Mouse (Mus musculus): ENCODE measurements around the gene Adam19.

DNA sequence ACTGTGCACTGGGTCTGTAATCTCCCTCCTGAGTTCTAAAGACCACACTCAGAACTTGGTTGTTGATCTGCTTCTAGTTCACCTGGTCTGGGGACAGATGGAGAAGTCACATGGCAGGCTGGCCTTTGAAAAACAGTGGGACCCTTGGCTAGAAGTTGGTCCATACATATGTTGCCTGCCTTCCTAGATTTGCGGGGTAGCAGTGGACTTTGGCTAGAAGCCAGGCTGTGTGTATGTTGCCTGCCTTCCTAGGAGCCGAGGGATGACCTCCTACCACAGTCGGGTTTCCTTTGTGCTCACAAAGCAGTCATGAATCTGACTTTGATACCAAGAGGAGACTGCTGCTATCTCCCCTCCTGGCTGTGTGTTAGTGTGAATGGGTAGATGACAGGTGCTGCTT lies 41.3 kb downstream of the Adam19 start:
- TF ChIP-seq CTCF (IDR thresholded peaks at IDR 0.05; ENCODE audit: control insufficient read depth, insufficient read depth, insufficient replicate concordance, low read depth, low read length) (no peak), POLR2A (IDR thresholded peaks at IDR 0.05; ENCODE audit: control insufficient read depth, low read depth, low read length) (no peak)
